Mouse (Mus musculus) embryo, embryonic 9.5 days (tissue): ENCODE measurements at regions not wholly inside any gene's neighbourhood (a gene's known extent, or its start where the extent isn't known, plus 50 kb on each side); places are given as distances from the start of the nearest gene placed in this dataset.

ENCODE experiments used
- DNase-seq: peaks from one replicate; pipeline ENCODE4 v3.0.0-alpha.2; 2017; ENCODE audit errors: extremely low spot score

- no peak for DNase-seq
These were observed 642.5 kb upstream of the Adamts5 start for GRCm38 (mm10) chr16:86544121-86544520.

- no peak for DNase-seq
These were observed 634.9 kb upstream of the Adamts5 start for GRCm38 (mm10) chr16:86536479-86536878.

GRCm38 (mm10) chr16:86524135-86524534 lies 622.5 kb upstream of the Adamts5 start:
- no peak for DNase-seq

DNA sequence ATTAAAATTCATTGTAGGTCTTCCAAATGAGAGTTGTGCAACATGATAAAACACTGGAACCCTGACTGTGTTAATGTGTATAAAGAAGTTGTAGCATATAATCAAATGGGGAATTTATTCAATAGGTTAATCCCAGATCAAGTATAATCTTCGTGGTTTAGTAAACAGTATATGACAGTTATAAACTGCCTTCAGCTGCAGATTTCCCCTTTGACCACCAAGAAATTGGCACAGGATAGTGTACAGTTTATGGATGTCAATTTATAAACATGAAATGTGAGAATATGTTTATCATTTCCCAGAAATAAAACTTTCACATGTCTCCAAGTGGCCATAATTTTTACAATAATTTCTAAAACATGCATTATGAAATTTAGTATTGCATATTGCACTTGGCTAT lies 615.3 kb upstream of the Adamts5 start:
- DNase-seq, result no peak

DNA sequence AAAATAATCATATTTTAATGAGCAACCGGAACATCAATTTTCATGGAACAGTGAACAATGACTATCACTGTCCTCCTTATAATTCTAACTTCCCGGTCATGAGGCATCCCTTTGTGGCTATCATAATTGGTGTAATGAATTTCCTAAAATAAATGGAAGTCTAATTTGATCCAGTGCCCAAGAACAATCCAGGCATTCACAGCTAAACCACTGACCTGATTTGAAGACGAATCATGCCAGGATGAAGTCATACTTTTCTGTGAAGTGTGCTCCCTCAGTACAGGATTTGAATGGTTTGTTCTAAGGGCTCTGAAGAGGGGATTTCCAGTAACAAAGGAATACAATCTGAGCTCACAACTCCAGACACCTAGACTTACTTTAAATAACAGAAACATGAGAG lies 614.5 kb upstream of the Adamts5 start:
- DNase-seq, result no peak

- DNase-seq, result no peak
These were observed 599.7 kb upstream of the Adamts5 start for GRCm38 (mm10) chr16:86501074-86501952.

DNA sequence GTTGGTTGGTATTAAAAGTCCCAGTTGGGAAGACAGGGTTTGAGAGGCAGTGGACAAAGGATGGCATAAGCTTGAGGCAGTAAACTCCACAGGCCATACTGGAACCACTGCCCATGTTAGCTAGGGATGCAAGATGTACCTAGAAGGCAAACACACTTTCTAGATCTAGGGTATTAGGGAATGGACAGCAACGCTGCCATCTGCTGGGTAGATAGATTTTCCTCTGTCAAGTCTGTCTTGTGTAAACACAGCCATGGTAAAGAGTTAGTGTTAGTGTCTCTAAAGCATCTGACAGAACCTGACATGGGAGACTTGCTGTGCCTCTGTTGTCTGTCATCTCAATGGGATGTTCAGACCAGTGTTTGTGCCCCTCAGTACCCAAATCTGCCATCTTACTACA lies 573.5 kb upstream of the Adamts5 start:
- DNase-seq, result no peak

DNA sequence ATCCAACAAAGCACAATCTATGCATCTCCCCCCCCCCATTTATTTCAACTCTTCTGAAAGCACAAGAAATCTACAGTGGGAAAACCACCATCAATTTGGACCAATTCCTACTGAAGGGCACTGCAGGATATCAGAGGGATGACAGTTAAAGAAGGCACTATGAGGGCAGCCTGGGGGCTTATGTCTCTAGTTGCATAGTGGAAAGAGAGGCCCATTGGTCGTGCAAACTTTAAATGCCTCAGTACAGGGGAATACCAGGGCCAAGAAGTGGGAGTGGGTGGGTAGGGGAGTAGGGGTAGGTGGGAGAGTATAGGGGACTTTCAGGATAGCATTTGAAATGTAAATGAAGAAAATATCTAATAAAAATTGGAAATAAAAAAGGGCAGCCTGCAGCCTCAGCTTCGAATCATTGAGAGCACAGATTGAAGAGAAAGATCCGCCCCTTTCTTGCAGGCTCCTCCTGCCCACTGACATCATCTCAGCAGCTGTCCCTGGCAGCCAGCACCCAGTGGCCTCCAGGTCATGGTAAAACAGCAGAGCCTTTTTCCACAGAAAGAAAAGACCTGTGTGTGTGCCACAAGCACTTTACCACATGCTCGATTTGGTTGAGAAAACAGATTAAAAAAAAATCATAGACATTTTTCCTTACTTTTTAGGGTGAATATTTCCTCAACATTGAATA lies 571.6 kb upstream of the Adamts5 start:
- no peak for DNase-seq

DNA sequence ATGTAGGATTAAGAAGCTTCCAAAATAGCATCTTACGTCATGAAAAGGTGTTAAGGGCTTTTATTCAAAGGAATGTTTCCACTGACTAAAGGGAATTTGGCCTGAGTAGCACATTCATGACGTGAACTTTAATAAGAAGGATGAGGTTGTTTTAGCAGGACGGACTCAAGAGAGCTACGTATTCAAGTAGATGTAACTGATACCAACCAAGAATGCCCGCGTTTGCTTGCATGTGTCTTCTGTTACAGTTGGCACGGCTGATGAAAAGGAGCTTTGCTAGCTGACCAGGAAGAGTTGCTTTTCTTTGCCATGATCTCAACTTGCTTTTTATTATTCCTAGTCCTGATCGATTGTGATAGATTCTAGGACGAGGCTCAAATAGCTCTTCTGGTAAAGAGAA lies 559.4 kb upstream of the Adamts5 start:
- DNase-seq, result no peak

DNA sequence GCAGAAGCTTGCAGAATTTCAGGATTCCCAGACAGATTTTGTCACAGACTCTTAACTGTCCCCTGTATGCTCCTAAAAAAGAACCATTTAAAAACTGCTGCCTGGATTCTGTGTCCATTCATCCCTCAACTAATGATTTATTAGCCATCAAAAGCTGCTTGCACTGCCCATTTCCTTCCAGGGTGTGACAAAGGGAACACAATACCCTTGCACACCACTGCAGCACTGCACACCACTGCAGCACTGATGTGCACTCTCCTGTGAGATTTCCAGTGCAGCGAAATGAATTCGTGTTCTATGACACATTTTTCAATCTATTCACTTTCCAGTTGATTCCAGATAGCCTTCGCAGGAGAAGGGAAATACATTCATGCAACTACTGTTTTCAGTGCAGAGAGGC lies 555.0 kb upstream of the Adamts5 start:
- no peak for DNase-seq

DNA sequence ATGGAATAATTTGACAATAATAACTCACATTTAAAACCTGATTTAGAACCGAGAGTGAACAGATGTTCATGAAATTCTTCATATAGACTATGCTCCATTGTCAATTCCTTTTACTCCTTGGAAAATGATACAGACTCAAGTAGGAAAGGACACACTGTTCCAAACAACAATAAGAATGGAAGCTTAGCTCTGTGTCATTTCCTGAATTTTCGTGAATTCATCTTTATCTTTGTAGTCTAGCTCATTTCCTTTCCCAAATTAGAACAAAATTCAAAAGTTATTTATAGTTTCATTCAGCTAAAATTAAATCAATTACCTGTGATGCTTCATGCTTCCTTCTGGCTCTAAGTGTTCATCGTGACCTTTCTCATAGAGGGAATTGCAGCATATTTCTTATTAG lies 553.2 kb upstream of the Adamts5 start:
- no peak for DNase-seq

GRCm38 (mm10) chr16:86454031-86454430 lies 552.4 kb upstream of the Adamts5 start:
- DNase-seq, result no peak

DNA sequence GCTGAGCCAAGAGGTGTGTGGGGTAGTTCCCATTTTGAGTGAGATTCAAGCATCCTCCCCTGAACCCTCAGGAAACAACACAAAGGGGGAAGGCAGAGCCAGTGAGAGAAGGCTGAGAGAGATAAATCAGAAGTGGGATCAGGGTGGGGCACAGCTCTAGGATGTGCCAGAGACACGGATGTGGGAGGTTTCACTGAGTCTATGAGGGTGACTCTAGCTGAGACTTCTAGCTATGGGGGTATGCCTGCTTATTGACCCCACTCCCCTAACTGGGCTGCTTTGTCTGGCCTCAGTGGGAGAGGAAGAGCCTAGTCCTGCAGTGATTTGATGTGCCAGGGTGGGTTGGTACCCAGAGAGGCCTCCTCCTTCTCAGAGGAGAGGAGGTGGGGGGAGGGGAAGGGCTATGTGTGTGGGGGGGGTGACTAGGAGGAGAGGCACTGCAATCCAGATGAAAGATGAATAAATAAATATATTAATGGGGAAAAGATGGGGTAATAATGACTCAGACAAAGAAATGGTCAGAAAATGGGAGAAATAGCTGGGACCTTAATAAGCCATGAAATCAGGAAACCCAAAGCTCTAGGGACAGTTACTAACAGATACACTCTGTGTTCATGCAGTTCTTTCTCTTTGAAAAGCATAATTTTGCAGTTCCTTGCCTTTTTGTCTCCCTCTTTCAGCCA lies 547.0 kb upstream of the Adamts5 start:
- DNase-seq, result no peak

DNA sequence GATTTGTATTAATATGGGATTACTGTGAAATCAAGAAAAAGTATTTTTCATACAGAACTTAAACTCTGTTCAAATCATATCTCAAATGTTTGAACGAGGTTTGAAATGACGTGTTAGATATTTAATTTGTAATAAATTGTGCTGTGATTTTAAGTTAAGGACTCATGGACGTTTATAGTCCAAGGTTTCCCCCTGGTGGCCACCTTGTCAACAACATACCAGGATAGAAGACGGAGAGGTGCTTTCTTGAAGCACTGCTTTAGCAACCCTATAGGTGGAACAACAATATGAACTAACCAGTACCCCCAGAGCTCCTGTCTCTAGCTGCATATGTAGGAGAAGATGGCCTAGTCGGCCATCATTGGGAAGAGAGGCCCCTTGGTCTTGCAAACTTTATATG lies 517.8 kb upstream of the Adamts5 start:
- peak; percentile 51 for DNase-seq

- DNase-seq, result no peak
These were observed 502.7 kb upstream of the Adamts5 start for GRCm38 (mm10) chr16:86404309-86404708.

GRCm38 (mm10) chr16:86401381-86401780 lies 499.8 kb upstream of the Adamts5 start:
- no peak for DNase-seq

GRCm38 (mm10) chr16:86399288-86399687 lies 497.7 kb upstream of the Adamts5 start:
- DNase-seq, result no peak

- no peak for DNase-seq
These were observed 495.9 kb upstream of the Adamts5 start for GRCm38 (mm10) chr16:86397521-86397920.

DNA sequence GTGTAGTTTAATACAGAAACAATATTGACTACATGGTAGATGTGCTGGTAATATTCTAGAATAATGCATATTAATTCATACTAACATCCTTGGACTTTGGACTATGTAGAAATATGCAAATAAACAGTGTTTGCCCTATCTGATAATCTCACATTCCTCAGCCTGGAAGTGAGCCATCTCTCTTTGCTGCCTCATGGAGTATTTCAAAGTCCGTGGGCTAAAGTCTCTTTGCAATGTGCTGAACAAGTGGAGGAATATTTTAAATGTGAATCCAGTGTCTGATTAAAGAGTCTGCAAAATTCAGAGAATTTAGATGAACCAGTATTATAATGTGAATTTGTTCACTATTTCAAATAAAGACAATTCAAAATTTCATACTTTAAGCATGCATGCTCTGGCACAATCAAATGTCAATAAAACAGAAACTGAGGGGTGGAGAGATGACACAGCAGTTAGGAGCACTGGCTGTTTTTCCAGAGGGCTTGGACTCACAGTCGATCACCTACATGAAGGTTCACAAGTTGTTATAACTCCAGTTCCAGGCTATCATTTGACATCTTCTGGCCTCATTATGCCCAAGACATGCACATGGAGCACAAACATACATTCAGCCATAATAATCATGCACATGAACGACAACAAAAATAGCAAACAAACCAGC lies 487.6 kb upstream of the Adamts5 start:
- no peak for DNase-seq

DNA sequence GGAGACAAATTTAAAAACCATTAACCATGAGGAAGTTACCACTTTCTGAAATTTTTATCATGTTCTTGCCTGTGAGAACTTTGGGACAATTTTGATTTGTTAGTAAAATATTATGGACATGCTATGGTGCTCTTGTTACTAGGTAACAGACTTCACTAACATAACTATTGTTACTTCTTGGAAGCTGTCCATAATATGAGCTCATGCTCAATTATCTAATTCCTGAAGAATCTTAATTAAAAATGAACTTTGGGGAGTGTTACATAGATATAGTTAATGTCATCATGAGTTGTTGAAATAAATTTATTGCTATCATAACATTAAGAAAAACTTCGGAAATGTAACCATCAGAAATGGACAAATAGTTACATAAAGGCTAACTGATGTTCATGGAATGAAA lies 486.5 kb upstream of the Adamts5 start:
- DNase-seq, result no peak

DNA sequence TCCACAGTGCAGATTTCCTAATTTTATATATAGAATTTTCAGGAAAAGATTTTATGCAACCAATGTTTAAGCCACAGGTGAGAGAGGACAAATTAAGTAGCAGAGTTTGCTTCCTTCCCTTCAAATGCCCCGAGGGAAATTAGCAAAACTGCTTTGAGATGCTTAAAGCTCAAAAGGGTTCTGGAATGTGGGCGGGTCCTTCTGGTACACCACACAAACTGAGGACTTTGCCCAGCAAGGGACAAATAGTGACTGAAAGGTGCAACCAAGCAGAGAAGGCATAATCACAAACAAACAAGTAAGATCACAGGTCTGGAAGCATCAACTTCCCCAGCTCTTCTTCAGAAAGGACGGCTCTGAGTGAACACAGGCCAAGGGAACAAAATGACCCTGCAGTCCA lies 476.4 kb upstream of the Adamts5 start:
- peak; percentile 4 for DNase-seq

DNA sequence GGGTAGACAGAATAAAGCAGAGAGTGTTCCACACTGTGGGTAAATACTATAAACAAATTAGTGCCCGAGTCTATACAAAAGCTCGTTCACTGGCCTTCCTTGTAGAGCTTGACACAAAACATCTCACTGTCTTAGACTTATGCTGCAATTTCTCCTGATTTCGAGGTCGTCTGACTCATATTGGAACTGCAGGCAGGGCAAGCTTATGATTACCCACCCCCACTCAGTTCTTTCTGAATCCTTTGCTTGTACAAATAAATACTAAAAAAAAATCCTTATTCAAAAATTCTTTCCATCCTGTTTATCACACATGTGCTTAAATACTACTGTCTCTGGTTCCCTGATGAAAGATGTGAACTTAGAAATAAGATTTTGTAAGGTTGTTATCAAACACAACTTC lies 470.0 kb upstream of the Adamts5 start:
- no peak for DNase-seq
